Mouse (Mus musculus): ENCODE data around the gene Tigar. TPM values are rescaled to one million over a fixed set of nuclear protein-coding genes. Genes with fewer than 3 reads are reported as not detected.

The Tigar gene
- total and polyA plus RNA-seq, 3 experiments, result 3.2 to 5.6 TPM; not detected in 1

DNA sequence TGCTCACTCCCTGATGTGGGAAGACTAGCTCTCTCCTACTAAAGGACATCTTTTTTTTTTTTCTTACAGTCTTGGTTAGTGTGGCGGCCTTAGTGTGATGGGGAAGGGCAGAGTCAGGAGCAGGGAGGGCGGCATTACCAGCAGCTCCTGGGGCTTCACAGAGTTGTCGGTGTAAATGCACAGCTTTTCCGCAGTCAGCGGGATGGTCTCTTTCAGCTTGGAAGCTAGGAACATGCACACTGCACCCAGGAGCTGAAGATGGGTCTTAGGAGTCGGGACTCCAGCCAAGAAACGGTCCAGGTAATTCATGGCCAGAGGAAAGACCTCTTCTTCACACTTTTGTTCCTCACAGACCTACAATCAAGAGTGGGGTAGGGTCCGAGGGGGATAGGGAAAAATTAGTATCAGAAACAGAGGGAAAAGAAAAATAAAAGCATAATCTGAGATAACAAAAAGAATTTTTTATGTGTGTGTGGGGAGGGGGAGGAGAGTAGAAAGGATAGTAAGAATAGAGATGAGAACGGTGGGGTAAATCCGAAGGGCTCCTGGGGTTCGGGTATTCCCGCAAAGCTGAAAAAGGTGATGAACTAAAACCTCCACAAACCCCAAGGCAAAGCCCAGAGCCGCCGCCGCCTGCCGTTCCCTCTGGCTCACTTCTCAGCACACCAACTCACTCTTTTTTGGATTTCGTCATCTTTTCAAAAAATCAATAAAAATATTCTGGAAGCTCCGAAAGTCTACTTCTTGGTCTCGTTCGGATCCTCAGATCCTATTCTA, 39.4 kb upstream of the Tigar start:
- H3K9me3 ChIP-seq (replicated peaks; ENCODE audit: insufficient read depth, low read length), result no peaks in the 10 kb centered on the region
- peak overlapping the region; percentile 98 for H3K9ac ChIP-seq (ENCODE audit: control insufficient read depth, low read depth, low read length, poor library complexity, severe bottlenecking)
- H3K36me3 ChIP-seq (ENCODE audit: control insufficient read depth in 1 of 2, insufficient read depth in 2 of 2, low read length in 2 of 2), result peaks cover 6 to 44% of the 10 kb centered on the region in 2 experiments
- H3K4me3 ChIP-seq (ENCODE audit: control insufficient read depth in 1 of 2, insufficient read depth in 1 of 2, low read depth in 2 of 2, low read length in 2 of 2), result peak overlapping the region; percentile 87 to 95
- TF ChIP-seq SMC3 (IDR thresholded peaks at IDR 0.05; ENCODE audit: low read depth, low read length) (no peak), RCOR1 (IDR thresholded peaks at IDR 0.05; ENCODE audit: low read depth, low read length) (no peak), NRF1 (IDR thresholded peaks at IDR 0.05; ENCODE audit: insufficient read depth, low read depth, low read length, poor library complexity, severe bottlenecking) (no peak), CTCF (IDR thresholded peaks at IDR 0.05 in 2 of 3, conservative IDR thresholded peaks at IDR 0.05 in 1 of 3; ENCODE audit: control insufficient read depth in 1 of 3, insufficient read depth in 1 of 3, low read depth in 2 of 3, low read length in 3 of 3, poor library complexity in 1 of 3, severe bottlenecking in 1 of 3) (no peak), EP300 (IDR thresholded peaks at IDR 0.05; ENCODE audit: low read depth in 1 of 2, low read length in 2 of 2) (no peak), POLR2A (IDR thresholded peaks at IDR 0.05; ENCODE audit: control insufficient read depth in 1 of 2, insufficient read depth in 1 of 2, low read depth in 1 of 2, low read length in 2 of 2, poor library complexity in 1 of 2) (no peak), E2F4 (IDR thresholded peaks at IDR 0.05; ENCODE audit: borderline replicate concordance, low read depth, low read length) (no peak), CHD2 (IDR thresholded peaks at IDR 0.05; ENCODE audit: low read length) (no peak), MEF2A (IDR thresholded peaks at IDR 0.05; ENCODE audit: extremely low read depth, insufficient replicate concordance, low read depth, low read length, poor library complexity, severe bottlenecking) (no peak), BHLHE40 (IDR thresholded peaks at IDR 0.05; ENCODE audit: borderline replicate concordance, low read depth, low read length) (no peak)
- H3K4me1 ChIP-seq (ENCODE audit: control insufficient read depth in 1 of 2, insufficient read depth in 2 of 2, low read length in 2 of 2), result peaks cover 17 to 43% of the 10 kb centered on the region in 2 experiments
- H3K79me2 ChIP-seq (ENCODE audit: control insufficient read depth, insufficient read depth, low read length, poor library complexity), result peaks cover 36% of the 10 kb centered on the region
- DNase-seq (ENCODE audit: low read depth, low spot score), result peak; percentile 52
- H3K27ac ChIP-seq (ENCODE audit: control insufficient read depth, low read depth, low read length), result peak overlapping the region; percentile 90
- H3K27me3 ChIP-seq (ENCODE audit: control insufficient read depth in 1 of 2, insufficient read depth in 2 of 2, low read length in 2 of 2), result no peaks in the 10 kb centered on the region

DNA sequence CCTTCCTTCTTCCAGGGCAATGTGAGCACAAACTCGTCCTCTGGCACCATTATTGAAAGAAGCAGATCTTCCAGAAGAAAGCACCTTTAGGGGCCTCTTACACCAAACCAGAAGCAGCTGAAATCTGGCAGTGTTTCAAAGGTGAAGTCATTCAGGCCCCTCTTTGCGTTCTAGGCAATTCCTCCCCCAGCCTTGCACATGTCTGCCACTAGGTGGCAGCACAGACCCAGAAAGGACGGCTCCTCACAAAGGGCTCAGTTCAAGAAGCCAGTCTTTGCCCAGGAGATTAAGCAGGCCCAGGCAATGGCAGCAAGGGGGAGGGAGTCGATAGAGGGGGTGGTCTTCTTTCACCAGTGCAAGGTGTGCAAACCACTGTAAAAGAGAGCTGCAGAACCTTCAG, 38.3 kb upstream of the Tigar start:
- Histone ChIP-seq H3K79me2 (ENCODE audit: control insufficient read depth, insufficient read depth, low read length, poor library complexity) (peaks cover 36% of the 10 kb centered on the region), H3K27me3 (ENCODE audit: control insufficient read depth in 1 of 2, insufficient read depth in 2 of 2, low read length in 2 of 2) (no peaks in the 10 kb centered on the region), H3K4me3 (ENCODE audit: control insufficient read depth in 1 of 2, insufficient read depth in 1 of 2, low read depth in 2 of 2, low read length in 2 of 2) (peak overlapping the region in 1 of 2 experiments; percentile 27; a peak in 2 of 4 replicates), H3K4me1 (ENCODE audit: control insufficient read depth in 1 of 2, insufficient read depth in 2 of 2, low read length in 2 of 2) (peaks cover 21 to 52% of the 10 kb centered on the region in 2 experiments), H3K36me3 (ENCODE audit: control insufficient read depth in 1 of 2, insufficient read depth in 2 of 2, low read length in 2 of 2) (peaks cover 6 to 53% of the 10 kb centered on the region in 2 experiments), H3K27ac (ENCODE audit: control insufficient read depth, low read depth, low read length) (no peak overlapping the region), H3K9me3 (replicated peaks; ENCODE audit: insufficient read depth, low read length) (no peaks in the 10 kb centered on the region), H3K9ac (ENCODE audit: control insufficient read depth, low read depth, low read length, poor library complexity, severe bottlenecking) (peak overlapping the region; percentile 40)
- peak; percentile 94 for DNase-seq (ENCODE audit: low read depth, low spot score)
- no peak for TF ChIP-seq CHD1 (IDR thresholded peaks at IDR 0.05; ENCODE audit: low read depth, low read length)
- peak in 1 of 2 experiments; percentile 35; a peak in 1 of 4 replicates for TF ChIP-seq POLR2A (IDR thresholded peaks at IDR 0.05; ENCODE audit: control insufficient read depth in 1 of 2, insufficient read depth in 1 of 2, low read depth in 1 of 2, low read length in 2 of 2, poor library complexity in 1 of 2)
- no peak; the same call in 1 of the 2 replicates for TF ChIP-seq NELFE (IDR thresholded peaks at IDR 0.05; ENCODE audit: low read depth, low read length)
- peak; percentile 72; the same call in 1 of the 2 replicates for TF ChIP-seq POLR2AphosphoS2 (IDR thresholded peaks at IDR 0.05; ENCODE audit: low read length)
- peak; percentile 37; the same call in 1 of the 2 replicates for TF ChIP-seq HCFC1 (IDR thresholded peaks at IDR 0.05; ENCODE audit: low read depth, low read length)
- no peak for TF ChIP-seq USF2 (IDR thresholded peaks at IDR 0.05; ENCODE audit: borderline replicate concordance in 1 of 2, insufficient read depth in 1 of 2, low read depth in 1 of 2, low read length in 2 of 2)
- no peak for TF ChIP-seq E2F4 (IDR thresholded peaks at IDR 0.05; ENCODE audit: borderline replicate concordance, low read depth, low read length)
- TF ChIP-seq ETS1 (IDR thresholded peaks at IDR 0.05; ENCODE audit: low read depth, low read length), result peak; percentile 78
- TF ChIP-seq SIN3A (IDR thresholded peaks at IDR 0.05; ENCODE audit: low read length), result peak; percentile 82
- TF ChIP-seq ZC3H11A (IDR thresholded peaks at IDR 0.05; ENCODE audit: low read depth, low read length), result peak; percentile 57
- peak; percentile 91 for TF ChIP-seq MAZ (IDR thresholded peaks at IDR 0.05; ENCODE audit: low read depth, low read length)
- TF ChIP-seq TCF12 (IDR thresholded peaks at IDR 0.05; ENCODE audit: low read depth, low read length), result 0 out of 2 replicates have a peak, but pooled peaks have one; percentile 18
- TF ChIP-seq USF1 (IDR thresholded peaks at IDR 0.05; ENCODE audit: low read depth, low read length), result no peak
- peak; percentile 86 for TF ChIP-seq RAD21 (IDR thresholded peaks at IDR 0.05; ENCODE audit: low read depth, low read length)
- TF ChIP-seq SMC3 (IDR thresholded peaks at IDR 0.05; ENCODE audit: low read depth, low read length), result peak; percentile 81
- 0 out of 2 replicates have a peak, but pooled peaks have one; percentile 47 for TF ChIP-seq MYC (IDR thresholded peaks at IDR 0.05; ENCODE audit: low read depth, low read length)
- peak; percentile 58; the same call in 1 of the 2 replicates for TF ChIP-seq JUND (IDR thresholded peaks at IDR 0.05; ENCODE audit: low read depth, low read length)
- peak; percentile 92 to 97 (median 92) for TF ChIP-seq CTCF (IDR thresholded peaks at IDR 0.05 in 2 of 3, conservative IDR thresholded peaks at IDR 0.05 in 1 of 3; ENCODE audit: control insufficient read depth in 1 of 3, insufficient read depth in 1 of 3, low read depth in 2 of 3, low read length in 3 of 3, poor library complexity in 1 of 3, severe bottlenecking in 1 of 3)
- 0 out of 2 replicates have a peak, but pooled peaks have one; percentile 7 for TF ChIP-seq RCOR1 (IDR thresholded peaks at IDR 0.05; ENCODE audit: low read depth, low read length)
- TF ChIP-seq MAX (IDR thresholded peaks at IDR 0.05; ENCODE audit: low read length), result peak; percentile 72
